Mouse (Mus musculus) kidney, adult 8-10 months (tissue): ENCODE measurements around the gene Pfkfb4.
A peak's percentile ranks its signal among the peaks of the same experiment; 100 is the strongest.

Experiments used
- DNase-seq, 2 experiments: peaks; one replicate each; pipeline ENCODE4 v3.0.0; 2022

Pfkfb4 gene

GRCm38 (mm10) chr9:109038086-109038895 is 46.7 kb downstream of the Pfkfb4 start, which contains the start of gene Shisa5:
TSS of gene Shisa5 (plus strand) at chr9:109038565.
- peak; percentile 62 to 78 for DNase-seq

- DNase-seq: peak; percentile 66 to 68
These were observed 47.4 kb downstream of the Pfkfb4 start for GRCm38 (mm10) chr9:109038901-109039364.

DNA sequence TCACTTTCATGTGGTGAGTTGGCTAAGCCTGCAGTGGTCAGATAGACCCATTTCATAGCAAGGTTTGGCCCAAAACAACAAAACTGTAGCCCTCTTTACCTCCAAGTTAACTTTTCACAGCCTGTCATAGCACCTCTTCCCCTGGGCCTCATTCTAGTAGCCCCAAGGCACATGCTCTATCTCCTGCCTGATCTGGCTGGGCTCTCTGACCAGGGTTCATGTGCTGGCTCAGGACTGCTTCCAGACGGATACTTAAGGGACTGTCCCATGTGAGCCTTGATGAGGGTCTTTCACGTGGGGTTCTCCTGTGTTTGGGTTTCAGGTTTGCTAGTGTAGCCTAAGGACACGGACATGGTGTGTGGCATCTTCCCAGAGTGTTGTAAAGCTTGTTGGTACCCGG is 48.1 kb downstream of the Pfkfb4 start:
- no peak for DNase-seq

DNA sequence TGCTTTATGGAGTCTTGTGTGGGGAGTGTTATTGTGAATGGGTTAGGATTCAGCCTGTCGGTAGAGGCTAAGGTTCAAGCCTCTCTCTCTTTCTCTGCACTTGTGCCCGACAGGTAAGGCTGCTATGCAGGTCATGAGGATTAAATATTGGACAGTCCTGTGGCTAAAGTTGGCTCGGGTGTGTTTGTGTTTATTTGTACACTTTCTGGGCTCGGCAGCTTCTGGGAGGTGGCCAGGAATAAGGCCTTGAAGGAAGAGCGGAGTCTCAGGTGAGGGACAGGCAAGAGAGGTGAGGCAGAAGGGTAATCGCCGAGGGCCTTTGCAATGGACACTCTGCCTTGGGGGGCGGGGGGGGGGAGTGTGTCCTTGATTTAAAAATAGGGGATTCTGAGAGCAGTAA is 48.6 kb downstream of the Pfkfb4 start:
- peak; percentile 61 to 65 for DNase-seq

DNA sequence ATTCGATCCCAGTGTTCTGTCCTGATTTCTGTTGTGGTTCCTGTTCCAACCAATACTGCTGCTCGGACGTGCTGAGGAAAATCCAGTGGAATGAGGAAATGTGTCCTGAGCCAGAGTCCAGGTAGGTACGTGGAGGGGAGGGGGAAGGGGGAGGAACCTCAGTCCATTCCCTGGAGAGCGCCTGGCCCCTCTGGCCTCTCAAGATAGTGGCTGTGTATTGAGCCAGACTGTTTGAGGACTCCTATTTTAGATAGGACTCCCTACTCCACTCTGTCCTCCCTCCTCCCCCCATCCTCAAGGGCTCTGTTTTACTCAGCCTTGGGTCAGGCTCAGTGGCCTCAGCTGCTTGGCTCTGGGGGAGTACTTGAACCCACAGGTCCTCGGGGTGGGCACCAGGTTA is 49.3 kb downstream of the Pfkfb4 start:
- peak; percentile 25 to 55 for DNase-seq

GRCm38 (mm10) chr9:109041351-109041750 is 49.8 kb downstream of the Pfkfb4 start:
- no peak for DNase-seq

- DNase-seq: peak; percentile 54 to 71
These were observed 54.7 kb downstream of the Pfkfb4 start for GRCm38 (mm10) chr9:109046306-109046705.

GRCm38 (mm10) chr9:109049316-109049715 is 57.7 kb downstream of the Pfkfb4 start:
- DNase-seq: no peak

DNA sequence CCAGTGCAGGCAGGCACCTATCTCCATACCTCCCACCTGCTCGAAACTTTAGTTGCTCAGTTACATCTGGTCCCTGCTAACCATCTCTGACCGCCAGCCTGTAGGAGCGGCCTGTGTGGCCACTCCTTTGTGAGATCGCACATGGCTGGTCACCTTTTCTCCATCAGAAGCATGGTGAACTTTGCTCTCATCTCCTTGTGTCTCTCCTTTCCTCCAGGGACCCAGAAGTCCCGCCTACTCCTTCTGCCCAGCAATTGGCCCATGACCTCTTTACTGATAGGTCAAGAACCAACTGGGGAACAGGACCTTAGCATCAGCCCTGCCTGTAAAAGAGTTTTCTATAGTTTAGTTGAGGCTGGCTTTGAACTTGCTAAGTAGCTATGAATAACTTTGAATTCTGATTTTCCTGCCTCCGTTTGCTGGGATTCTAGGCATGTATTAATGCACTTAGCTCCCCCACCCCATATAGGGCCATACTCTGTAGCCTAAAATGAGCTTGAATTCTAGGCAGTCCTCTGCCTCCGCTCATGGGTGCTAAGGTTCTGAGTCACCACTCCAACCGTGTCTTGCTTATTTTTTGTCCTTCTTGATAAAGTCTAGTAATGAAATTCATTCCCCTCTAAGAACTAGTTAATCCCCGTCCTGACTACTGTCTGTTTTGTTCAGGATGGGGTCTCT is 58.6 kb downstream of the Pfkfb4 start:
- DNase-seq: no peak

DNA sequence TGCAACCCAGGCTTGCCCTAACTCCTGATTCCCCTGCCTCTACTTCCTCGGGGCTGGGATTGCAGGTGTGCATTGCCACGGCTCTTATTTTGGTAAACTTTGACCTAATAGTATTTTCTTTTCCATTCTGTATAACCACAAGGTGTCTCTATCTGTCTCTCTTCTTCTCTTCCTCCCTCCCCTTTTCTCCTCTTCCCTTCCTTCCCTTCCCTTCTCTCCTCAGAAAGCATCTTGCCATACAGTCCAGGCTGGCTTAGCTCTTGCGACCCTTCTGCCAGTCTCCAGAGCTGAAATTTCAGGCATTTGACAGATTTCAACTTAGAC is 59.1 kb downstream of the Pfkfb4 start:
- no peak for DNase-seq

DNA sequence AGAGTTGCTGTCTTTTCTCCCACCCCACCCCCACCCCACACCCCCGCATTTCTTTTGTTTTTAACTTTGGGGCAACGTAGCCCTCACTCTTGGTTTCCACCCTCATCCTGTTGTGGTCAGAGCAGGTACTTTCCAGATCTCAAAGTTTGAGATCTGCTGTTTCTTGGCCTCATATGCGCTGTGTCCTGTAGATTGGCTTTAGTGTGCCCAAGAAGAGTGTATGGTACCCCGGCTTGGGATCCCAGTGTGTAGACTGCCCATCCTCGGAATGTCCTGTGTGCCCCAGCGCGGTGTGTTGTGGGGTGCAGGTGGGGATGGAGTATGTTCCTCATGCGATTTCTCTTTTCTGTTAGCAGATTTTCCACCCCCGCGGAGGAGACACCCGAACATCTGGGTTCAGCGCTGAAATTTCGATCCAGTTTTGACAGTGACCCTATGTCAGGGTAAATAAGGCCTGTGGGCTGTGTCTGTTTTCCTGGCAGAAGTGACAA is 59.5 kb downstream of the Pfkfb4 start:
- no peak for DNase-seq

DNA sequence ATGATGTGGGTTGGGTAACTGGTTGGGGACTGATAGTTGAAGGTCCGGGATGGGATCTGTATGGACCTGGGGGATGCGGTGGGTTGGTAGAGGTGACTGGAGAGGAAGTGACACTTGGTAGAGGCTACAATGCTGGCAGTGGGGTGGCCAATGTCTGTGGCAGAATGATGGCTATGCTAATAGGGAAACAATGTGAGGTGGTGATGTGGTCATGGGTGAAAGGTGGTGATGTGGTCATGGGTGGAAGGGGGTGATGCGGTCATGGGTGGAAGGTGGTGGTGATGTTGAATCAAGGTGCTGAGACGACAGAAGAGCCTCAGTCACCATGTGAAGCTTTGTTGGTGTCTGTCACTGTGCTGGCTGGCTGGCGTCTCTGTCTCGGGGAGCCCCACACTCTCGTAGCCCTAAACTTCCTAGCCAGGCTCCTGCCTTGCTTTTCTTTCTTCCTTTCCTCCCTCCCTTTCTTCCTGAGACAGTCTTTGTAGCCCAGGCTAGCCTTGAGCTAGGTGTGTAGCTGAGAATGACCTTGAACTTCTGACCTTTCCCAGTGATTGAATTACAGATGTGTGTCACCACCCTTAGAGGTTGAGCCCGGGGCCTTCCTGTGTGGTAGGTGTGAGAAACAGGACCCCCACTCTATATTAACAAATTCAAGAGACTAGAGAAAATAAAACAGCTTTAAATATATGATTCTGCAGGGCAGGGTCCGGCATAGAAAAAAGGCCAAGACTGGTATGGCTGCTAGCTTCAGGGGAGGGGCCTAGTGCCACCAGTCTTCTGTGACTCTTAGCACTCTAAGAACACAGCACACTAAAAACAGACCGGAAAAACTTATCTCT is 60.3 kb downstream of the Pfkfb4 start:
- DNase-seq: no peak

- DNase-seq: no peak
These were observed 61.1 kb downstream of the Pfkfb4 start for GRCm38 (mm10) chr9:109052490-109053260.

DNA sequence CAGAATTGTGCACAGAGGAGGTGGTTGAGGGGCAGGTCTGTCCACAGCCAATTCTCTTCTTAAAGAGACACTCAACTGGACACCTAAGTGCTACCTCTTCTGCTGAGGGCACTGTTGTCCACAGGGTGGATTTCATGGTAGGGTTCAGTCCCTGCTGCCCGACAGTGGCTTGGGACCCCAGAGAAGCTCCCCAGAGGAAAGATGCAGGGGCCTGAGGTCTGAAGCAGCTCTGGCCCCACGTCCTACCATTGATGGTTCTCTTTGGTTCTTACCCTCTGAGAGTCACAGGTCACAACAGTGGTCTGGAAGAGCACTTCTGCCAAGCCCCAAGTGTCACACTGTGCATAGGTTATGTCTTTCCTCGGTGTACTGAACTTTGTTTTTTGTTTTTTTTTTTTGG is 61.8 kb downstream of the Pfkfb4 start:
- DNase-seq: no peak

DNA sequence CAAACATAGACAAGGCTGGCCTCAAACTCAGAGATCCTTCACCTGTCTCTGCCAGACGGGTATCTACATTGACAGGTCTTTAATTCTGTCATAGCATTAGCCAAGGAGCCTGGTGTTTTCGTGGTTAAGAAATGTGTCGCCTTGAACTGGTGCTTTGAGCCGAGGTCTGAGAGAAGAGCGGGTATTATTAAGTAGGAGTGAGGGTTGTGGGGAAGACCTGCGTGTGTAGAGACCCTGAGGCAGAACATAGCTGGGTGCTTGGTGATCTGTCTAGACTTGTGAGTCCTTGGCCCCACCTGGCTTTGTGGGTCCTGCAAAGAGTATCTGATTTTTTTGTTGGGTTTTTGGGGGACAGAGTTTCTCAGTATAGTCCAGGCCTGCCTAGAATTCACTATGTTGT is 62.3 kb downstream of the Pfkfb4 start:
- no peak for DNase-seq

- peak; percentile 67 to 76 for DNase-seq
These were observed 63.1 kb downstream of the Pfkfb4 start for GRCm38 (mm10) chr9:109054712-109055111.

- no peak for DNase-seq
These were observed 63.9 kb downstream of the Pfkfb4 start for GRCm38 (mm10) chr9:109055271-109056030.

DNA sequence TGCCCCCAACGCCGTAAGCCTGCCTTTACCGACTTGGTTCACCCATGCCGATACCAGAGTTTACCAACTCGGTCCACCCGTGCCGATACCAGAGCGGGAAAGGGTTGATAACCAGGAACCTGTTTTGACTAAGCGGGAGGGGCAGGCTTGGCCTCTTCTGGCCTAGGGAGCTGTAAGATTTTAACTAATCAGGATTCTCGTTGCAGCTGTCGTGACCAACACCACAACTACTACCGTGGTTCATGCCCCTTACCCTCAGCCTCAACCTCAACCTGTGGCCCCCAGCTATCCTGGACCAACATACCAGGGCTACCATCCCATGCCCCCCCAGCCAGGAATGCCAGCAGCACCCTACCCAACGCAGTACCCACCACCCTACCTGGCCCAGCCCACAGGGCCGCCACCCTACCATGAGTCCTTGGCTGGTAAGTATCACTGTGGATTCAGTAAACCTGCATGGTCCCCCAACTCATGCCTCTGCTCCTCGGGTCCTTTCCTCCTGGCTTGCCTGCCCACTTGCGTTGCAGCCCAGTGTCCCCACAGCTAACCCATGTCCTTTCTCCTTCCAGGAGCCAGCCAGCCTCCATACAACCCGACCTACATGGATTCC is 64.6 kb downstream of the Pfkfb4 start:
- no peak for DNase-seq

DNA sequence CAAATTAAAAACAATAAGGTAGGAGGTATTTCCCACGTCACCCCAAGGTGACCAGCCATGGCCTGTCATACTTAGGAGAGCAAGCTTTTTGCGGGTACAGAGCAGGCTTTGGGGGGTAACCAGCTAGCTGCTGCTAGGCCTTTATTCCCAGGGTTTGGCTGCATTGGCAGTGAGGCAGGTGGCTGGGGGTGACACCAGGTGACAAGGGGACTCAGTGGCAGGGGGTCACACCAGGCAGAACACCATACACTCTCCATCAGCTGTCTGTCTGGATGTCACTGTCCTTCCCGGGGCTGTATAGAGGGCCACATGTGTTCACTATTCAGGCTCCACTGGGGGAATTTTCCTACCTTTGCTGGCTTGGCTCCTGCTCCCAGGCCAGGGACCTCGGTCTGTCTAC is 65.3 kb downstream of the Pfkfb4 start:
- no peak for DNase-seq

GRCm38 (mm10) chr9:109057543-109057942 is 66.0 kb downstream of the Pfkfb4 start:
- DNase-seq: no peak
